Mouse (Mus musculus) heart, embryonic 14.5 days (tissue): ENCODE results near the gene Kank1. TPM values are rescaled to one million over a fixed set of nuclear protein-coding genes. Genes with fewer than 3 reads are reported as not detected.

Experiments used
- ATAC-seq: fragments of 200-750 bp; cut with Nextera tagmentation; 2 replicates; pipeline ENCODE4 v1.8.0; 2017; ENCODE audit warnings: low read depth, moderate TSS enrichment; ENCODE audit not compliant: insufficient number of reproducible peaks, insufficient read depth, low FRiP score
- H3K27ac ChIP-seq, 2 experiments: fragments of 200-500 bp in 1 of 2; fragments of 300-500 bp in 1 of 2; sonication (generic) in 1 of 2; replicated peaks in 1 of 2; 2 replicates each; pipeline ENCODE4 v1.5.1; 2012 to 2014; ENCODE audit warnings: low read depth in 2 of 2, low read length in 2 of 2, control low read depth in 1 of 2, mild to moderate bottlenecking in 1 of 2, mixed read lengths in 1 of 2; ENCODE audit not compliant: control insufficient read depth in 1 of 2, insufficient read depth in 1 of 2
- H3K27me3 ChIP-seq: fragments of 300-500 bp; sonication (generic); 2 replicates; pipeline ENCODE4 v1.6.1; 2014; ENCODE audit warnings: mild to moderate bottlenecking, low read length, control low read depth; ENCODE audit not compliant: control insufficient read depth, insufficient read depth
- H3K36me3 ChIP-seq: fragments of 300-500 bp; sonication (generic); 2 replicates; pipeline ENCODE4 v1.6.1; 2014; ENCODE audit warnings: mild to moderate bottlenecking, control low read depth, low read length, mixed read lengths; ENCODE audit not compliant: control insufficient read depth, insufficient read depth
- H3K4me1 ChIP-seq, 2 experiments: fragments of 200-500 bp in 1 of 2; fragments of 300-500 bp in 1 of 2; sonication (generic) in 1 of 2; 2 replicates each; pipeline ENCODE4 v1.6.1; 2012 to 2014; ENCODE audit warnings: low read length in 2 of 2, control low read depth in 1 of 2, mixed read lengths in 1 of 2; ENCODE audit not compliant: control insufficient read depth in 2 of 2, insufficient read depth in 2 of 2
- H3K4me2 ChIP-seq: fragments of 300-500 bp; sonication (generic); 2 replicates; pipeline ENCODE4 v1.6.1; 2014; ENCODE audit warnings: mild to moderate bottlenecking, low read length
- H3K4me3 ChIP-seq, 2 experiments: fragments of 200-500 bp in 1 of 2; fragments of 300-500 bp in 1 of 2; sonication (generic) in 1 of 2; 2 replicates each; pipeline ENCODE4 v1.5.1; 2012 to 2014; ENCODE audit warnings: low read length in 2 of 2, mild to moderate bottlenecking in 2 of 2, control low read depth in 1 of 2, low read depth in 1 of 2, moderate library complexity in 1 of 2; ENCODE audit not compliant: control insufficient read depth in 1 of 2, insufficient read depth in 1 of 2
- H3K9ac ChIP-seq: fragments of 300-500 bp; sonication (generic); 2 replicates; pipeline ENCODE4 v1.6.1; 2014; ENCODE audit warnings: mild to moderate bottlenecking, low read length
- H3K9me3 ChIP-seq: fragments of 300-500 bp; sonication (generic); 2 replicates; pipeline ENCODE4 v1.6.1; 2016; ENCODE audit warnings: low read length, control low read depth; ENCODE audit not compliant: control insufficient read depth
- WGBS: fragments of 180-500 bp; shearing (Covaris S2); extraction: QIAGEN DNeasy Blood & Tissue Kit; methylation state at CpG from one replicate; pipeline ENCODE4 v1.1.7; 2014; 5-methylcytosine and 5-hydroxymethylcytosine counted together
- polyA plus RNA-seq: library from polyadenylated mRNA; unstranded; fragments of >200 nt; fragmentation: Nextera tagmentation; extraction: Ambion mirVana; gene quantifications from 2 replicates; pipeline ENCODE4 v1.2.1, GENCODE M21; 2014

Kank1 gene
- polyA plus RNA-seq, 1 experiment from 2014 or later: 46.4 TPM

- H3K9me3 ChIP-seq: no peaks in the 10 kb centered on the region
- peak overlapping the region; percentile 83 for H3K9ac ChIP-seq
- H3K27ac ChIP-seq: no peak overlapping the region
Measured at GRCm38 (mm10) chr19:25238121-25238520, 1.3 kb downstream of the Kank1 start.

GRCm38 (mm10) chr19:25243566-25243965 lies 6.8 kb downstream of the Kank1 start:
- Histone ChIP-seq H3K9ac (no peak overlapping the region), H3K4me1 (peaks cover 7 to 45% of the 10 kb centered on the region in 2 experiments), H3K27ac (no peak overlapping the region), H3K4me2 (no peak overlapping the region), H3K27me3 (0 out of 2 replicates have a peak, but pooled peaks cover 4% of the 10 kb centered on the region), H3K36me3 (no peaks in the 10 kb centered on the region), H3K9me3 (no peaks in the 10 kb centered on the region), H3K4me3 (no peak overlapping the region)
- no peak for ATAC-seq
- WGBS: 50% methylated on average over 4 of the region's 4 CpGs

More at GRCm38 (mm10) chr19:25238121-25238520, 1.3 kb downstream of the Kank1 start:
- ATAC-seq: no peak
- Histone ChIP-seq H3K4me2 (peak overlapping the region; percentile 85), H3K4me3 (peak overlapping the region; percentile 74 to 75), H3K36me3 (no peaks in the 10 kb centered on the region), H3K27me3 (0 out of 2 replicates have a peak, but pooled peaks cover 8% of the 10 kb centered on the region), H3K4me1 (peaks cover 10 to 19% of the 10 kb centered on the region in 2 experiments)
- 3% methylated on average over 13 of the region's 13 CpGs for WGBS

GRCm38 (mm10) chr19:25246062-25246461 lies 9.3 kb downstream of the Kank1 start:
- Histone ChIP-seq H3K27me3 (no peaks in the 10 kb centered on the region), H3K4me1 (peaks cover 4 to 47% of the 10 kb centered on the region in 2 experiments), H3K4me3 (no peak overlapping the region), H3K36me3 (no peaks in the 10 kb centered on the region), H3K9me3 (no peaks in the 10 kb centered on the region), H3K9ac (no peak overlapping the region), H3K4me2 (no peak overlapping the region), H3K27ac (no peak overlapping the region)
- no peak for ATAC-seq
- WGBS: 89% methylated on average over 8 of the region's 8 CpGs

GRCm38 (mm10) chr19:25247858-25248552 lies 11.2 kb downstream of the Kank1 start:
- Histone ChIP-seq H3K4me3 (no peak overlapping the region), H3K9me3 (no peaks in the 10 kb centered on the region), H3K9ac (no peak overlapping the region), H3K4me1 (peaks cover 9 to 48% of the 10 kb centered on the region in 2 experiments), H3K27ac (no peak overlapping the region), H3K36me3 (no peaks in the 10 kb centered on the region), H3K27me3 (no peaks in the 10 kb centered on the region), H3K4me2 (no peak overlapping the region)
- 72% methylated on average over 14 of the region's 14 CpGs for WGBS
- no peak for ATAC-seq

- H3K4me2 ChIP-seq: no peak overlapping the region
- H3K27ac ChIP-seq: no peak overlapping the region
- no peaks in the 10 kb centered on the region for H3K9me3 ChIP-seq
- no peak for ATAC-seq
- peaks cover 20 to 49% of the 10 kb centered on the region in 2 experiments for H3K4me1 ChIP-seq
- H3K27me3 ChIP-seq: no peaks in the 10 kb centered on the region
- H3K4me3 ChIP-seq: no peak overlapping the region
- H3K36me3 ChIP-seq: no peaks in the 10 kb centered on the region
- WGBS: 83% methylated on average over 13 of the region's 13 CpGs
- no peak overlapping the region for H3K9ac ChIP-seq
Measured at GRCm38 (mm10) chr19:25249230-25249629, 12.5 kb downstream of the Kank1 start.

- H3K4me1 ChIP-seq: peaks cover 20 to 48% of the 10 kb centered on the region in 2 experiments
- ATAC-seq: no peak
Measured at GRCm38 (mm10) chr19:25251610-25252140, 14.9 kb downstream of the Kank1 start.

GRCm38 (mm10) chr19:25253198-25253597 lies 16.4 kb downstream of the Kank1 start:
- no peak overlapping the region for H3K9ac ChIP-seq
- peak; percentile 68 for ATAC-seq
- H3K4me2 ChIP-seq: peak overlapping the region; percentile 28
- H3K4me3 ChIP-seq: no peak overlapping the region
- H3K27me3 ChIP-seq: no peaks in the 10 kb centered on the region
- 53% methylated on average over 6 of the region's 6 CpGs for WGBS
- H3K4me1 ChIP-seq: peaks cover 20 to 36% of the 10 kb centered on the region in 2 experiments
- H3K27ac ChIP-seq: peak overlapping the region; percentile 78 to 84
- H3K36me3 ChIP-seq: no peaks in the 10 kb centered on the region
- H3K9me3 ChIP-seq: no peaks in the 10 kb centered on the region

More at GRCm38 (mm10) chr19:25251610-25252140, 14.9 kb downstream of the Kank1 start:
- Histone ChIP-seq H3K9ac (no peak overlapping the region; the same call in 1 of the 2 replicates), H3K27ac (peak overlapping the region in 1 of 2 experiments; percentile 33; a peak in 3 of 4 replicates), H3K4me3 (no peak overlapping the region), H3K36me3 (no peaks in the 10 kb centered on the region), H3K4me2 (no peak overlapping the region), H3K9me3 (no peaks in the 10 kb centered on the region), H3K27me3 (no peaks in the 10 kb centered on the region)
- WGBS: 63% methylated on average over 3 of the region's 3 CpGs
